Mouse (Mus musculus) heart, embryonic 16.5 days (tissue): ENCODE data around the gene Osbpl10. TPM values are rescaled to one million over a fixed set of nuclear protein-coding genes. Genes with fewer than 3 reads are reported as not detected.

Experiments used
- ATAC-seq: fragments of 200-750 bp; cut with Nextera tagmentation; replicated peaks from 2 replicates; pipeline ENCODE4 v1.8.0; 2017; ENCODE audit warnings: moderate number of reproducible peaks; ENCODE audit not compliant: insufficient read depth, low FRiP score; ENCODE audit errors: extremely low read depth
- H3K27ac ChIP-seq: fragments of 300-500 bp; sonication (generic); 2 replicates; pipeline ENCODE4 v1.5.1; 2014; ENCODE audit warnings: mild to moderate bottlenecking, low read length, control low read depth, moderate library complexity
- H3K27me3 ChIP-seq: fragments of 300-500 bp; sonication (generic); 2 replicates; pipeline ENCODE4 v1.6.1; 2014; ENCODE audit warnings: low read length, mixed read lengths; ENCODE audit not compliant: control insufficient read depth, insufficient read depth
- H3K36me3 ChIP-seq: fragments of 300-500 bp; sonication (generic); 2 replicates; pipeline ENCODE4 v1.6.1; 2014; ENCODE audit not compliant: control insufficient read depth, insufficient read depth
- H3K4me1 ChIP-seq: fragments of 300-500 bp; sonication (generic); 2 replicates; pipeline ENCODE4 v1.6.1; 2014; ENCODE audit warnings: low read length, mixed read lengths; ENCODE audit not compliant: control insufficient read depth, insufficient read depth
- H3K4me2 ChIP-seq: fragments of 300-500 bp; sonication (generic); 2 replicates; pipeline ENCODE4 v1.6.1; 2014; ENCODE audit warnings: low read depth, mild to moderate bottlenecking, control low read depth, low read length
- H3K4me3 ChIP-seq: fragments of 300-500 bp; sonication (generic); 2 replicates; pipeline ENCODE4 v1.5.1; 2014; ENCODE audit warnings: mild to moderate bottlenecking, control low read depth, low read length
- H3K9ac ChIP-seq: fragments of 300-500 bp; sonication (generic); 2 replicates; pipeline ENCODE4 v1.6.1; 2014; ENCODE audit warnings: low read length, control low read depth
- H3K9me3 ChIP-seq: fragments of 300-500 bp; sonication (generic); replicated peaks from 2 replicates; pipeline ENCODE4 v1.6.1; 2016; ENCODE audit warnings: low read length; ENCODE audit not compliant: control insufficient read depth
- WGBS: fragments of 180-500 bp; shearing (Covaris S2); extraction: QIAGEN DNeasy Blood & Tissue Kit; methylation state at CpG from one replicate; pipeline ENCODE4 v1.1.7; 2014; 5-methylcytosine and 5-hydroxymethylcytosine counted together
- polyA plus RNA-seq: library from polyadenylated mRNA; unstranded; fragments of >200 nt; fragmentation: Nextera tagmentation; extraction: Ambion mirVana; gene quantifications from 2 replicates; pipeline ENCODE4 v1.2.1, GENCODE M21; 2015

The Osbpl10 gene
- polyA plus RNA-seq, 1 experiment from 2014 or later = 5.1 TPM

DNA sequence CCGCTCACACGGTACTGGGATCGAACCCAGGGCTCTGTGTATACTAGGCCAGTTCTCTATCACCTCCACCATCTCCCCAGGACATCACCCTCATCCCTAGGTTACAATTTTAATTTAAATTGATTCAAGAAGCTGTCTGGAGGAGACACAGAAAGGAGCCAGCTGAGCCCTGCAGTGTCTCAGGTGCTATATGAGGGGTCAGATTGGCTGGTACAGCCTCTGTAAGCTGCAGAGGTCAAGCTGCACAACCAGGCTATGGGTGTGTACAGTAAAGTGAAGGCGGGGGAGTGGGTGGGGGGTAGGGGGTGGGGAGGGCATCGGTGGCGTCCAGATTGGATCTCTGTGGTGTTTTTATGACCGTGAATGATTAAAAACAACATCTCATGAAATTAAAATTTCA is 186.0 kb downstream of the Osbpl10 start:
- Histone ChIP-seq H3K27me3 (no peaks in the 10 kb centered on the region), H3K4me2 (no peak overlapping the region), H3K4me3 (no peak overlapping the region), H3K9me3 (no peaks in the 10 kb centered on the region), H3K36me3 (no peaks in the 10 kb centered on the region), H3K4me1 (peaks cover 13% of the 10 kb centered on the region), H3K27ac (no peak overlapping the region), H3K9ac (no peak overlapping the region)
- 85% methylated on average over 7 of the region's 7 CpGs for WGBS
- no peak for ATAC-seq

DNA sequence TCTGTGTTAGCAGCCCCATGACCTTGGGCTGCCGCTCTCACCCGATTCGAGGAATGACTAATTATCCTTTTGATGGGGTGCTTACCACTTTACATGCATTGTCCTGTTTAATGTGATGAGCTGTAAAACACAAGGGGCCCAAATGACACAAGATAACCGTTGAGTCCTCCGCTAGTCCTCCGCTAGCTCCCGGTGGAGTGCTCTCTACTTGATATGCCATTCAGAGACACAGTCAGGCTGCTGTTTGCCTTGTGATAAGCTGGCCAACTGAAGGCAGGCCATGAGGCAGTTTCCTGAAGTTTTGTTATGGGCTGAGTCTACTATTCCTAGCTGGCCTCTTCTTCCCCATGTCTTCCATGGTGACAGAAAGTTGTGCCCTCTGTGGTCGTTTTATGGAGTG is 187.6 kb downstream of the Osbpl10 start:
- Histone ChIP-seq H3K4me2 (no peak overlapping the region), H3K9ac (no peak overlapping the region), H3K27ac (no peak overlapping the region), H3K9me3 (no peaks in the 10 kb centered on the region), H3K27me3 (no peaks in the 10 kb centered on the region), H3K4me3 (no peak overlapping the region), H3K36me3 (no peaks in the 10 kb centered on the region), H3K4me1 (peaks cover 12% of the 10 kb centered on the region)
- 41% methylated on average over 8 of the region's 8 CpGs for WGBS
- no peak for ATAC-seq

DNA sequence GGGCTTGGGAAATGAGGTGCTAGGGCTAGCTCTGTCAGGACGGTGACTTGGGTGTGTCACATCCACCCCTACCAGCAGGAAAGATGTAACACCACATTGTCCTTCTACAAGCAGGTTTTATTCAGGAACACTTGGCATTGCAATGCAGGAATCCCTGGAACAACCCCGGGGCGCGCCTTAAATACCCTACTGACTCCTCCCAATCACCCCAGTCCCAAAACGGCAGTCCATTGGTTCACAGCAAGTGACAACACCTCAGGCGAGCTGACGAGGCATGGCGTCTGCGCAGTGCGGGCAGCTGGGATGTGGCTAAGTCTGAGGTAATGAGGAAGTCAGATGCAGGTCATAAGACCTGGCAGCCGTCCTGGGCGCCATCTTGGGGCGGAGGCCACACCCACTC is 191.2 kb downstream of the Osbpl10 start:
- Histone ChIP-seq H3K36me3 (no peaks in the 10 kb centered on the region), H3K4me1 (no peaks in the 10 kb centered on the region), H3K27ac (no peak overlapping the region), H3K4me2 (no peak overlapping the region), H3K9me3 (no peaks in the 10 kb centered on the region), H3K4me3 (no peak overlapping the region), H3K9ac (no peak overlapping the region), H3K27me3 (no peaks in the 10 kb centered on the region)
- ATAC-seq = no peak
- 88% methylated on average over 13 of the region's 13 CpGs for WGBS

DNA sequence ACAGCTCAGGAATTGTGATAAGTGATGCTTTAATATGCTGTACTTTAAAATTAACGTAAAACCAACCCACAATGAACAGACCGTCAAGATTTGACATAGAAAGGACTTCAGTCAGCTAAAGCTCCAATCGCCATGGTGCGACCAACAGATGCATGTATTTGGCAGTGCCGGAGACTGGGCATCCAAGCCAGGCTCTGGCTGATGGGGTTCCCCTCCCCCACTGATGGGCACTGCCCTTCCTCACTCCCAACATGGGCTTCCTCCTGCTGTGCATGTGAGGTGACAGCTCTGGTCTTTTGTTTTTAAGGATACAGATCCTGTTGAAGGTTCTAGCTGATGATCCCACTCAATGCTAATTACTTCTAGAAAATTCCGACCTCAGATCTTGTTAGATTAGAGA is 193.7 kb downstream of the Osbpl10 start:
- Histone ChIP-seq H3K4me3 (no peak overlapping the region), H3K27ac (no peak overlapping the region), H3K4me2 (no peak overlapping the region), H3K36me3 (no peaks in the 10 kb centered on the region), H3K9ac (no peak overlapping the region), H3K9me3 (no peaks in the 10 kb centered on the region), H3K4me1 (no peaks in the 10 kb centered on the region), H3K27me3 (no peaks in the 10 kb centered on the region)
- ATAC-seq = no peak
- WGBS = 87% methylated on average over 6 of the region's 6 CpGs

DNA sequence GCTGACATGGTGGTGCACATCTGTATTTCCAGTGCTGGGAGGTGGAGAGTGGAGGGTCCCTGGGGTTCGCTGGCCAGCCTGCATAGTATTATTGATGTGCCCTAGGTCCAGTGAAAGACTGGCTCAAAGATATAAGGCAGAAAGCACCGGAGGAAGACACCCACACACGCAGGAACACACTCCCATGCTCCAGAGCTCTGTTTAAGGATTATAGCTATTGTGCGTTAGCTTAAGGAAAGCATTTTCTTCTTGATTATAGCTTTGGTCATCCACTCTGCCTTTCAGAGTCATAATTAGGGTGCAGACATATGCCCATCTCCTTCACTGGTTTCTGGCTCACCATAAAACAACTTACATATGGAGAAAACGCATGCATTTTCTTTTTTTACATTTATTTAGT is 200.8 kb downstream of the Osbpl10 start:
- 86% methylated on average over 5 of the region's 5 CpGs for WGBS
- no peaks in the 10 kb centered on the region for H3K9me3 ChIP-seq
- no peak overlapping the region for H3K27ac ChIP-seq
- no peak overlapping the region for H3K4me3 ChIP-seq
- no peaks in the 10 kb centered on the region for H3K36me3 ChIP-seq
- H3K4me1 ChIP-seq = no peaks in the 10 kb centered on the region
- no peak overlapping the region for H3K9ac ChIP-seq
- ATAC-seq = no peak
- H3K4me2 ChIP-seq = no peak overlapping the region
- no peaks in the 10 kb centered on the region for H3K27me3 ChIP-seq

DNA sequence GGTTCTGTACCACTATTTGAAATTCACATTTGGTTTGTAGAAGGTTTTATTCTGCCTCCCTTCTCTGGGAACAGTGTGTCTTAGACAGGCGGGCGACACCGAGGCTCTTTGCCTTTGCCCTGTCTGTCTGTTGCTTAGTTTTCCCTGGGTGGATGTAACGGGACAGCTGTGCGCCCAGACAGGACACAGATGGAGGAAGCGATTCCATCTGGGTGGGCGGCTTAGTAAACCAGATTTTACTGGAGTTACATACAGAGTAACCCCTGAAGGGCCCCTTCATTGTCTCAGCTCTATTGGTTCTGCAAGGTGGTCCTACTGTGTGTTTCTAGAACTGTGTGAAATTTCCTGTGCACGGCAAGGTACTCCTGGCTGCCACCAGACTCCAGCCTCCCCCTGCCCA is 201.6 kb downstream of the Osbpl10 start:
- no peaks in the 10 kb centered on the region for H3K36me3 ChIP-seq
- 66% methylated on average over 8 of the region's 8 CpGs for WGBS
- H3K4me1 ChIP-seq = no peaks in the 10 kb centered on the region
- H3K27ac ChIP-seq = no peak overlapping the region
- H3K27me3 ChIP-seq = no peaks in the 10 kb centered on the region
- ATAC-seq = no peak
- H3K4me3 ChIP-seq = no peak overlapping the region
- H3K9me3 ChIP-seq = no peaks in the 10 kb centered on the region
- H3K9ac ChIP-seq = no peak overlapping the region
- H3K4me2 ChIP-seq = no peak overlapping the region

DNA sequence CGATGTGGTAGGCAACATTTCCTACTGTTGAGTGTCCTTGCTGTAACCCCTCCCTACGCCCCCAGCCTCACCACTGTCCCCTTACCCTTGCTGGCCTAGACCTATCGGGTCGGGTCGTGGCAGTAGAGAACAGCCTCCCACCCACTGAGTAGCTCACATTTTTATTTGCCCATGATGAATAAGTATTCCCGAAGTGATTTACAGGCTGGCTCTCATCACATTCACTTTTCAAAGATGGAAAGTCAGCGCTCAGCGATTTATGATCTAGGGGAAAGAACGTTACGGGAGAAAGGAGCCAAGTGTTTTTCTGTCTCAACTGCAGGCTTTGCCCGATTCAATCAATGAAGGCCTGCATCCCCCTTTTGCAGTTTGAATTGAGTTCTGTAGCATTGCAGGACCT is 208.0 kb downstream of the Osbpl10 start:
- ATAC-seq = no peak
- Histone ChIP-seq H3K27me3 (no peaks in the 10 kb centered on the region), H3K9me3 (no peaks in the 10 kb centered on the region), H3K4me2 (no peak overlapping the region), H3K27ac (no peak overlapping the region), H3K4me1 (peaks cover 16% of the 10 kb centered on the region), H3K36me3 (no peaks in the 10 kb centered on the region), H3K4me3 (no peak overlapping the region), H3K9ac (no peak overlapping the region)
- WGBS = 74% methylated on average over 11 of the region's 11 CpGs

DNA sequence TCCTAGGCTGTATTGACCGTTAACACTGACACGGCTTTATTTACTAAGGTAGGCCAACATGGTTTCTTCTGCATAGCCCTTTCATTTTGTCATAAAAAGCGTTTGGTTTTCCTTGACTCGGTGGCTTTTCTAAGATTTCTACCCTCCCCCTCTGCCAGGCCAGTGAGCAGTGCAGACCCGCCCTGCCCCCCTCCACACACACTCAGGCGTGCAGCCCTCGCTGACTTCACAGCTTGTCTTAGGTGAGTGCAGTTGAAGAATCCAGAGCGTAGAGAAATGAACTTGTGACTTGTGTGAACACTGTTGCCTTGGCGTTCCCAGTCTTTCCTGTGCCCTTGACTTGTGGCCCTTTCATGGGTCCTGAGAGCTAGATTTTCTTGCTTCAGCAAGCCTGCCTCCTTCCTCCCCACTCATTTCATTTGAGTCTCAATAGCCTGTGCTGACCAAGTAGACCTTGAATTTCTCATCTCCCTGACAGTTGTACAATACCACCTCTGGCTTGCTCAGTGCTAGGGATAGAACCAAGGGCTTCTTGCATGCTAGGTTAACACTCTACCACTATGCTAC is 212.1 kb downstream of the Osbpl10 start:
- no peak overlapping the region for H3K4me2 ChIP-seq
- H3K27ac ChIP-seq = no peak overlapping the region
- H3K9ac ChIP-seq = no peak overlapping the region
- H3K27me3 ChIP-seq = no peaks in the 10 kb centered on the region
- peaks cover 16% of the 10 kb centered on the region for H3K4me1 ChIP-seq
- 70% methylated on average over 9 of the region's 9 CpGs for WGBS
- H3K36me3 ChIP-seq = no peaks in the 10 kb centered on the region
- no peak overlapping the region for H3K4me3 ChIP-seq
- H3K9me3 ChIP-seq = no peaks in the 10 kb centered on the region
- ATAC-seq = no peak

DNA sequence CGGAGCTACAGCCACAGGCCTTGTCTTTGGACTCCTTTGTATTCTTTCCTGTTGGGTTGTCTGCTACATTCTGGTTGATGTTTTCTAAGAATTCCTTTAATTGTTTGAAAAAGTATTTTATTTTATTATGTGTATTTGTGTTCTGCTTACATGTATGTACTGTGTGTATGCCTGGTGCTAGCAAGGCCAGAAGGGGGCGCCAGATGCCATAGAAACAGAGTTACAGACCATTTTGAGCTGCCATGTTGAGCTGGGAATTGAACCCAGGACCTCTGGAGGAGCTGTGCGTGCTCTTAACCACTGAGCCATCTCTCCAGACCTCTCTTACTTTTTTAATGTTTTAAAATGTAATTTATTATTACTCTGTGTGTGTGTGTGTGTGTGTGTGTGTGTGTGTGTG is 214.5 kb downstream of the Osbpl10 start:
- H3K4me2 ChIP-seq = no peak overlapping the region
- WGBS = 84% methylated on average over 3 of the region's 3 CpGs
- H3K9ac ChIP-seq = no peak overlapping the region
- ATAC-seq = no peak
- no peaks in the 10 kb centered on the region for H3K36me3 ChIP-seq
- H3K4me1 ChIP-seq = peaks cover 16% of the 10 kb centered on the region
- H3K27ac ChIP-seq = no peak overlapping the region
- no peaks in the 10 kb centered on the region for H3K27me3 ChIP-seq
- H3K9me3 ChIP-seq = no peaks in the 10 kb centered on the region
- H3K4me3 ChIP-seq = no peak overlapping the region

DNA sequence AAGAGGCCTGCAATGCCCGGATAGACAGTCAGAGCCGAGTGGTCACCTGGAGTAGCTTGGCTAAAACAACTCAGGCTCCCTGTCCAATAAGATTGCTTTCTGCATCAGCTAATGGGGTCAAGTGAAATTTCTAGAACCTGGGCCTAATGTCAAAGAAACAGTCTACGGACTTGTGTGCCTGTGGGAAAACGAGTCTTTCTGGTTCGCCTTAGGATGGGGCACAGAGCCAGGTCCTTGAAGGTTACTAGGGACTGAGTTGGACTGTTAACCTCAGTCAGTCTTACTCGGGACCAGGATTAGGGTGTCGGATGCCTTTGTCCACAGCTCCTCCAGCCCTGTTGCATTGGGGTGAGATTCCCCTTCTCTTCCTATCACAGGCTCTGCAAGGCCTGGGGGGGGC is 218.7 kb downstream of the Osbpl10 start:
- H3K9ac ChIP-seq = no peak overlapping the region
- no peaks in the 10 kb centered on the region for H3K9me3 ChIP-seq
- H3K4me3 ChIP-seq = no peak overlapping the region
- no peak for ATAC-seq
- no peaks in the 10 kb centered on the region for H3K36me3 ChIP-seq
- no peaks in the 10 kb centered on the region for H3K27me3 ChIP-seq
- no peak overlapping the region for H3K27ac ChIP-seq
- 57% methylated on average over 7 of the region's 7 CpGs for WGBS
- no peak overlapping the region for H3K4me2 ChIP-seq
- no peaks in the 10 kb centered on the region for H3K4me1 ChIP-seq
